Comparison of ENCODE assay signal across 8 mouse cellular contexts in genomic region chr14:118937533-118938492, GRCm38 (mm10). TPM values are rescaled to one million over a fixed set of nuclear protein-coding genes. Genes with fewer than 3 reads are reported as not detected.
A peak's percentile ranks its signal among the peaks of the same experiment; 100 is the strongest.
DNase-seq lines count a peak whose midpoint lies in the region; ATAC-seq and TF ChIP-seq lines count a peak whose summit lies in the region.

Dnajc3 (plus strand) TSS chr14:118937976.

- no peak for TF ChIP-seq CTCF in G1E (IDR thresholded peaks at IDR 0.05; ENCODE audit: low read depth, low read length)
- no peak; the same call in 1 of the 2 replicates for TF ChIP-seq CTCF in layer of hippocampus, adult 2 months (conservative IDR thresholded peaks at IDR 0.05)
- no peak for TF ChIP-seq CTCF in lung, embryonic 14.5 days (IDR thresholded peaks at IDR 0.05; ENCODE audit: low read depth)
- no peak for TF ChIP-seq CTCF in olfactory bulb, adult 2 months (IDR thresholded peaks at IDR 0.05; ENCODE audit: insufficient read depth, low read depth, low read length)
- TF ChIP-seq CTCF in thymus, adult 2 months (IDR thresholded peaks at IDR 0.05; ENCODE audit: borderline replicate concordance, control insufficient read depth, extremely low read depth, insufficient read depth, low read length, poor library complexity): peak; percentile 54; the same call in 1 of the 2 replicates

- H3K36me3 ChIP-seq in G1E (replicated peaks): peaks cover 18% of the 10 kb centered on the region
- no peaks in the 10 kb centered on the region for H3K36me3 ChIP-seq in forebrain, embryonic 16.5 days (ENCODE audit: control insufficient read depth, insufficient read depth)
- H3K36me3 ChIP-seq in lung, embryonic 14.5 days (ENCODE audit: insufficient read depth): 0 out of 2 replicates have a peak, but pooled peaks cover 4% of the 10 kb centered on the region
- no peaks in the 10 kb centered on the region for H3K36me3 ChIP-seq in thymus, adult 2 months (ENCODE audit: control insufficient read depth, insufficient read depth, low read length)

- H3K9me3 ChIP-seq in G1E (replicated peaks): no peaks in the 10 kb centered on the region
- no peaks in the 10 kb centered on the region for H3K9me3 ChIP-seq in forebrain, embryonic 16.5 days (ENCODE audit: control insufficient read depth, low read length)
- no peaks in the 10 kb centered on the region for H3K9me3 ChIP-seq in lung, embryonic 14.5 days (ENCODE audit: low read depth, low read length)

- peaks cover 38% of the 10 kb centered on the region for H3K4me1 ChIP-seq in G1E (ENCODE audit: insufficient read depth, low read depth, low read length)
- peaks cover 13% of the 10 kb centered on the region for H3K4me1 ChIP-seq in forebrain, embryonic 16.5 days (replicated peaks; ENCODE audit: control insufficient read depth, insufficient read depth, low read length)
- peaks cover 12% of the 10 kb centered on the region for H3K4me1 ChIP-seq in lung, embryonic 14.5 days (ENCODE audit: insufficient read depth)
- H3K4me1 ChIP-seq in olfactory bulb, adult 2 months (ENCODE audit: control insufficient read depth, insufficient read depth, low read length): peaks cover 9% of the 10 kb centered on the region
- H3K4me1 ChIP-seq in thymus, adult 2 months (replicated peaks; ENCODE audit: control insufficient read depth, insufficient read depth, low read length): peaks cover 37% of the 10 kb centered on the region

- ATAC-seq in G1E (ENCODE audit: extremely low read depth, insufficient number of reproducible peaks, low FRiP score, poor library complexity, severe bottlenecking): peak; percentile 97
- ATAC-seq in forebrain, embryonic 16.5 days: peak; percentile 100
- ATAC-seq in lung, embryonic 14.5 days (ENCODE audit: insufficient read depth): peak; percentile 100

- peak within 1 kb of the TSS; percentile 83 for H3K27ac ChIP-seq in forebrain, embryonic 16.5 days (ENCODE audit: low read length)
- H3K27ac ChIP-seq in layer of hippocampus, adult 2 months: peak within 1 kb of the TSS; percentile 98
- peak within 1 kb of the TSS; percentile 91 for H3K27ac ChIP-seq in lung, embryonic 14.5 days (ENCODE audit: low read depth)
- peak within 1 kb of the TSS; percentile 49 for H3K27ac ChIP-seq in olfactory bulb, adult 2 months (ENCODE audit: insufficient read depth, low read depth, low read length)
- H3K27ac ChIP-seq in thymus, adult 2 months (ENCODE audit: control insufficient read depth, insufficient read depth, low read length): peak within 1 kb of the TSS; percentile 31

- DNase-seq in G1E (ENCODE audit: low spot score): peak; percentile 100
- peak; percentile 99 to 100 for DNase-seq in cerebellum, adult 18-20 months
- DNase-seq in heart, postnatal 36 days: peak; percentile 98
- DNase-seq in layer of hippocampus, adult 2 months (ENCODE audit: low spot score in 2 of 2): peak; percentile 99 to 100
- DNase-seq in lung, embryonic 14.5 days: peak; percentile 99
- DNase-seq in thymus, adult 2 months: peak; percentile 99

- H3K4me3 ChIP-seq in G1E (ENCODE audit: low read depth, low read length): peak within 1 kb of the TSS; percentile 97
- H3K4me3 ChIP-seq in forebrain, embryonic 16.5 days (replicated peaks; ENCODE audit: low read length): peak within 1 kb of the TSS; percentile 98
- H3K4me3 ChIP-seq in layer of hippocampus, adult 2 months: peak within 1 kb of the TSS; percentile 99
- H3K4me3 ChIP-seq in lung, embryonic 14.5 days (ENCODE audit: low read depth, low read length): peak within 1 kb of the TSS; percentile 99
- peak within 1 kb of the TSS; percentile 77 for H3K4me3 ChIP-seq in olfactory bulb, adult 2 months (ENCODE audit: insufficient read depth, low read depth, low read length)
- peak within 1 kb of the TSS; percentile 87 for H3K4me3 ChIP-seq in thymus, adult 2 months (ENCODE audit: control insufficient read depth, insufficient read depth, low read length)

- H3K27me3 ChIP-seq in G1E (ENCODE audit: insufficient read depth, low read length): peaks cover 6% of the 10 kb centered on the region; the same call in 1 of the 2 replicates
- no peaks in the 10 kb centered on the region for H3K27me3 ChIP-seq in forebrain, embryonic 16.5 days (replicated peaks; ENCODE audit: control insufficient read depth, insufficient read depth, low read length)
- H3K27me3 ChIP-seq in lung, embryonic 14.5 days (ENCODE audit: insufficient read depth, low read length): no peaks in the 10 kb centered on the region
- H3K27me3 ChIP-seq in thymus, adult 2 months (ENCODE audit: control insufficient read depth, insufficient read depth, low read length): no peaks in the 10 kb centered on the region

- peak; percentile 84 for TF ChIP-seq POLR2A in olfactory bulb, adult 2 months (IDR thresholded peaks at IDR 0.05; ENCODE audit: insufficient read depth, low read depth, low read length)
- TF ChIP-seq POLR2A in thymus, adult 2 months (IDR thresholded peaks at IDR 0.05; ENCODE audit: control insufficient read depth, extremely low read depth, insufficient read depth, low read length, poor library complexity): peak; percentile 96

- under 1% methylated on average over 123 of the region's 124 CpGs for WGBS in forebrain, embryonic 16.5 days
- under 1% methylated on average over 114 of the region's 124 CpGs for WGBS in lung, embryonic 14.5 days
- WGBS in olfactory bulb, adult 2 months: under 1% methylated on average over 123 of the region's 124 CpGs
- under 1% methylated on average over 123 of the region's 124 CpGs for WGBS in thymus, adult 2 months

- peak within 1 kb of the TSS; percentile 89 for H3K4me2 ChIP-seq in forebrain, embryonic 16.5 days (ENCODE audit: low read length)
- peak within 1 kb of the TSS; percentile 77 for H3K4me2 ChIP-seq in lung, embryonic 14.5 days

- peak within 1 kb of the TSS; percentile 95 for H3K9ac ChIP-seq in forebrain, embryonic 16.5 days (replicated peaks; ENCODE audit: low read depth, low read length)
- peak within 1 kb of the TSS; percentile 99 for H3K9ac ChIP-seq in lung, embryonic 14.5 days

- intact Hi-C loops in heart, postnatal 36 days (cut with DNase I): loop anchor here (5.0 to 10.0 kb wide), 4 partner anchors 69 to 806 kb away; partner anchors contain the start of genes Sox21 and Tgds

RNA-seq across cellular contexts. Expression of gene Dnajc3, which starts in this region (rescaled TPM):
- total RNA-seq in G1E (2014; fragmentation: Nextera tagmentation): 36.9 and 41.7 TPM in 2 replicates
- 49.1 and 54.6 TPM in 2 replicates for total RNA-seq in G1E (2017)
- polyA plus RNA-seq in G1E (2012): 2.8 and 3.9 TPM in 2 replicates
- polyA plus RNA-seq in forebrain, embryonic 16.5 days (2015; fragmentation: Nextera tagmentation; extraction: Ambion mirVana): 19.4 and 23.5 TPM in 2 replicates
- total RNA-seq in heart, postnatal 36 days (2021): 10 to 100 TPM; 26.8 to 34.0 TPM
- total RNA-seq in layer of hippocampus, adult 2 months (2021): 10 to 100 TPM; 34.7 to 37.3 TPM
- 55.5 and 59.8 TPM in 2 replicates for polyA plus RNA-seq in lung, embryonic 14.5 days (2014; fragmentation: Nextera tagmentation; extraction: Ambion mirVana)
- not detected in 2 replicates for polyA plus RNA-seq in olfactory bulb, adult 2 months (2012; ENCODE audit: insufficient read depth, insufficient read length, low replicate concordance, missing spikeins)
- 29.8 and 31.8 TPM in 2 replicates for polyA plus RNA-seq in thymus, adult 2 months (2012; rRNA removed)

Comparison
In these comparisons a context has a peak if more than half of its experiments do, and no peak if none do; other contexts are left out.
1. Peak in every context shown above with its lines: DNase-seq, ATAC-seq, H3K4me3 ChIP-seq and H3K27ac ChIP-seq.
2. H3K27ac ChIP-seq: peak in every context shown above with its lines; median percentile 98 in layer of hippocampus, adult 2 months; 91 in lung, embryonic 14.5 days; 83 in forebrain, embryonic 16.5 days; 49 in olfactory bulb, adult 2 months; 31 in thymus, adult 2 months.